Mouse (Mus musculus) intestine, embryonic 16.5 days (tissue): ENCODE results near the gene Cers6. TPM values are rescaled to one million over a fixed set of nuclear protein-coding genes. Genes with fewer than 3 reads are reported as not detected.

Experiments
- ATAC-seq: fragments of 200-750 bp; cut with Nextera tagmentation; 2 replicates; pipeline ENCODE4 v1.8.0; 2017; ENCODE audit warnings: moderate TSS enrichment, moderate library complexity
- H3K27ac ChIP-seq: fragments of 300-500 bp; sonication (generic); 2 replicates; pipeline ENCODE4 v1.5.1; 2014; ENCODE audit warnings: mild to moderate bottlenecking, low read length
- H3K27me3 ChIP-seq: fragments of 300-500 bp; sonication (generic); replicated peaks from 2 replicates; pipeline ENCODE4 v1.6.1; 2014; ENCODE audit warnings: low read length, control low read depth, mixed read lengths; ENCODE audit not compliant: control insufficient read depth, insufficient read depth
- H3K36me3 ChIP-seq: fragments of 300-500 bp; sonication (generic); 2 replicates; pipeline ENCODE4 v1.6.1; 2014; ENCODE audit warnings: low read length, control low read depth; ENCODE audit not compliant: control insufficient read depth, insufficient read depth
- H3K4me1 ChIP-seq: fragments of 300-500 bp; sonication (generic); 2 replicates; pipeline ENCODE4 v1.6.1; 2014; ENCODE audit warnings: low read length, control low read depth, mixed read lengths; ENCODE audit not compliant: control insufficient read depth, insufficient read depth
- H3K4me2 ChIP-seq: fragments of 300-500 bp; sonication (generic); 2 replicates; pipeline ENCODE4 v1.6.1; 2014; ENCODE audit warnings: low read depth, low read length, control low read depth
- H3K4me3 ChIP-seq: fragments of 300-500 bp; sonication (generic); 2 replicates; pipeline ENCODE4 v1.5.1; 2014; ENCODE audit warnings: mild to moderate bottlenecking, low read length
- H3K9ac ChIP-seq: fragments of 300-500 bp; sonication (generic); 2 replicates; pipeline ENCODE4 v1.6.1; 2014; ENCODE audit warnings: low read depth, low read length
- H3K9me3 ChIP-seq: fragments of 300-500 bp; sonication (generic); 2 replicates; pipeline ENCODE4 v1.6.1; 2016; ENCODE audit warnings: low read length, control low read depth; ENCODE audit not compliant: control insufficient read depth
- WGBS: fragments of 180-500 bp; shearing (Covaris S2); extraction: QIAGEN DNeasy Blood & Tissue Kit; methylation state at CpG from one replicate; pipeline ENCODE4 v1.1.7; 2014; 5-methylcytosine and 5-hydroxymethylcytosine counted together
- polyA plus RNA-seq: library from polyadenylated mRNA; unstranded; fragments of >200 nt; fragmentation: Nextera tagmentation; extraction: Ambion mirVana; gene quantifications from 2 replicates; pipeline ENCODE4 v1.2.1, GENCODE M21; 2015

Cers6 gene
- polyA plus RNA-seq, 1 experiment from 2014 or later = 39.6 TPM

GRCm38 (mm10) chr2:69061910-69062689 lies 200.9 kb downstream of the Cers6 start:
- peak overlapping the region; percentile 17; the same call in 1 of the 2 replicates for H3K27ac ChIP-seq
- H3K4me1 ChIP-seq = no peaks in the 10 kb centered on the region
- ATAC-seq = peak; percentile 94
- no peak overlapping the region for H3K4me3 ChIP-seq
- H3K27me3 ChIP-seq = no peaks in the 10 kb centered on the region
- 64% methylated on average over 5 of the region's 5 CpGs for WGBS
- H3K9me3 ChIP-seq = no peaks in the 10 kb centered on the region
- H3K36me3 ChIP-seq = 0 out of 2 replicates have a peak, but pooled peaks cover 3% of the 10 kb centered on the region
- H3K4me2 ChIP-seq = no peak overlapping the region
- no peak overlapping the region for H3K9ac ChIP-seq

GRCm38 (mm10) chr2:69064759-69065158 lies 203.5 kb downstream of the Cers6 start:
- Histone ChIP-seq H3K4me1 (no peaks in the 10 kb centered on the region), H3K4me2 (no peak overlapping the region), H3K4me3 (no peak overlapping the region), H3K27ac (no peak overlapping the region), H3K36me3 (0 out of 2 replicates have a peak, but pooled peaks cover 5% of the 10 kb centered on the region), H3K9me3 (no peaks in the 10 kb centered on the region), H3K27me3 (no peaks in the 10 kb centered on the region), H3K9ac (no peak overlapping the region)
- 81% methylated on average over 6 of the region's 6 CpGs for WGBS
- no peak for ATAC-seq

GRCm38 (mm10) chr2:69071440-69072235 lies 210.4 kb downstream of the Cers6 start:
- Histone ChIP-seq H3K27ac (no peak overlapping the region), H3K27me3 (no peaks in the 10 kb centered on the region), H3K4me3 (no peak overlapping the region), H3K9ac (no peak overlapping the region), H3K4me2 (no peak overlapping the region), H3K4me1 (no peaks in the 10 kb centered on the region), H3K9me3 (no peaks in the 10 kb centered on the region), H3K36me3 (0 out of 2 replicates have a peak, but pooled peaks cover 2% of the 10 kb centered on the region)
- WGBS = 60% methylated on average over 7 of the region's 7 CpGs
- ATAC-seq = no peak

GRCm38 (mm10) chr2:69077189-69077588 lies 215.9 kb downstream of the Cers6 start:
- Histone ChIP-seq H3K9me3 (no peaks in the 10 kb centered on the region), H3K27ac (no peak overlapping the region), H3K36me3 (no peaks in the 10 kb centered on the region), H3K27me3 (no peaks in the 10 kb centered on the region), H3K4me3 (no peak overlapping the region), H3K9ac (no peak overlapping the region), H3K4me2 (no peak overlapping the region), H3K4me1 (no peaks in the 10 kb centered on the region)
- 71% methylated on average over 3 of the region's 3 CpGs for WGBS
- ATAC-seq = peak; percentile 40; the same call in 1 of the 2 replicates

- H3K27me3 ChIP-seq = no peaks in the 10 kb centered on the region
- no peak overlapping the region for H3K4me3 ChIP-seq
- 74% methylated on average over 1 of the region's 1 CpGs for WGBS
- no peaks in the 10 kb centered on the region for H3K4me1 ChIP-seq
- no peak overlapping the region for H3K4me2 ChIP-seq
- H3K36me3 ChIP-seq = no peaks in the 10 kb centered on the region
- no peak overlapping the region for H3K9ac ChIP-seq
- no peak overlapping the region for H3K27ac ChIP-seq
- no peaks in the 10 kb centered on the region for H3K9me3 ChIP-seq
- ATAC-seq = no peak
These were observed 219.5 kb downstream of the Cers6 start for GRCm38 (mm10) chr2:69080760-69081159.

- no peak overlapping the region for H3K9ac ChIP-seq
- H3K4me3 ChIP-seq = no peak overlapping the region
- 65% methylated on average over 8 of the region's 8 CpGs for WGBS
- H3K27ac ChIP-seq = no peak overlapping the region
- no peaks in the 10 kb centered on the region for H3K27me3 ChIP-seq
- no peaks in the 10 kb centered on the region for H3K4me1 ChIP-seq
- H3K36me3 ChIP-seq = no peaks in the 10 kb centered on the region
- H3K9me3 ChIP-seq = no peaks in the 10 kb centered on the region
- ATAC-seq = no peak
- H3K4me2 ChIP-seq = no peak overlapping the region
These were observed 221.4 kb downstream of the Cers6 start for GRCm38 (mm10) chr2:69082499-69083197.

- H3K9ac ChIP-seq = no peak overlapping the region
- no peaks in the 10 kb centered on the region for H3K9me3 ChIP-seq
- no peak overlapping the region for H3K4me2 ChIP-seq
- H3K36me3 ChIP-seq = no peaks in the 10 kb centered on the region
- H3K4me1 ChIP-seq = no peaks in the 10 kb centered on the region
- H3K27me3 ChIP-seq = no peaks in the 10 kb centered on the region
- ATAC-seq = no peak
- no peak overlapping the region for H3K4me3 ChIP-seq
- H3K27ac ChIP-seq = no peak overlapping the region
- 91% methylated on average over 3 of the region's 3 CpGs for WGBS
These were observed 221.9 kb downstream of the Cers6 start for GRCm38 (mm10) chr2:69083198-69083509.

- Histone ChIP-seq H3K4me3 (no peak overlapping the region), H3K36me3 (no peaks in the 10 kb centered on the region; the same call in 1 of the 2 replicates), H3K9ac (no peak overlapping the region), H3K4me1 (no peaks in the 10 kb centered on the region), H3K9me3 (no peaks in the 10 kb centered on the region), H3K4me2 (no peak overlapping the region), H3K27me3 (no peaks in the 10 kb centered on the region), H3K27ac (no peak overlapping the region)
- WGBS = 73% methylated on average over 6 of the region's 6 CpGs
- no peak for ATAC-seq
These were observed 223.2 kb downstream of the Cers6 start for GRCm38 (mm10) chr2:69084416-69084815.
